Mouse (Mus musculus) liver, adult 2 months (tissue): ENCODE results near the gene Gm4450. TPM values are rescaled to one million over a fixed set of nuclear protein-coding genes. Genes with fewer than 3 reads are reported as not detected.
"Not testable (repeated sequence)": the region's sequence is repeated elsewhere in the genome, so short reads cannot be mapped to it uniquely, and the experiment has no call there.

Experiments used
- DNase-seq: peaks from one replicate; pipeline ENCODE4 v3.0.0-alpha.2; 2011; ENCODE audit warnings: low read depth, low spot score; ENCODE audit errors: extremely low read depth
- H3K27ac ChIP-seq: fragments of 200-500 bp; replicated peaks from 2 replicates; pipeline ENCODE4 v1.5.1; 2012; ENCODE audit warnings: low read depth, mild to moderate bottlenecking, control low read depth, inconsistent platforms, low read length; ENCODE audit not compliant: insufficient read depth
- H3K27me3 ChIP-seq: fragments of 200-500 bp; 2 replicates; pipeline ENCODE4 v1.6.1; 2012; ENCODE audit warnings: mild to moderate bottlenecking, moderate library complexity, low read length, inconsistent platforms; ENCODE audit not compliant: control insufficient read depth, insufficient read depth
- H3K36me3 ChIP-seq: fragments of 200-500 bp; 2 replicates; pipeline ENCODE4 v1.6.1; 2012; ENCODE audit warnings: low read length, inconsistent platforms; ENCODE audit not compliant: control insufficient read depth, insufficient read depth
- H3K4me1 ChIP-seq: fragments of 200-500 bp; 2 replicates; pipeline ENCODE4 v1.6.1; 2011; ENCODE audit warnings: low read length; ENCODE audit not compliant: control insufficient read depth, insufficient read depth
- H3K4me3 ChIP-seq: fragments of 200-500 bp; 2 replicates; pipeline ENCODE4 v1.5.1; 2011; ENCODE audit warnings: low read depth, mild to moderate bottlenecking, control low read depth, low read length, moderate library complexity; ENCODE audit not compliant: insufficient read depth
- H3K79me2 ChIP-seq: fragments of 200-500 bp; 2 replicates; pipeline ENCODE4 v1.6.1; 2012; ENCODE audit warnings: inconsistent platforms, mild to moderate bottlenecking, low read length, moderate library complexity; ENCODE audit not compliant: control insufficient read depth, insufficient read depth
- H3K9ac ChIP-seq: fragments of 200-500 bp; 2 replicates; pipeline ENCODE4 v1.6.1; 2012; ENCODE audit warnings: low read depth, mild to moderate bottlenecking, control low read depth, inconsistent platforms, low read length
- WGBS: fragments of 180-500 bp; shearing (Covaris S2); methylation state at CpG from one replicate; pipeline ENCODE4 v1.1.7; 2018; 5-methylcytosine and 5-hydroxymethylcytosine counted together
- polyA plus RNA-seq: library from polyadenylated mRNA; depleted of rRNA; stranded (reverse); fragments of >200 nt; gene quantifications from 2 replicates; pipeline ENCODE4 v1.2.3, GENCODE M21; 2012; rRNA removed
- total RNA-seq: library from RNA; depleted of rRNA; stranded (reverse); fragments of >200 nt; gene quantifications from 2 replicates; pipeline ENCODE4 v1.2.3, GENCODE M21; 2014; rRNA removed

Gm4450 gene
- not detected in 2 replicates for total RNA-seq
- not detected in 2 replicates for polyA plus RNA-seq

- not testable (repeated sequence) for H3K27ac ChIP-seq, H3K4me3 ChIP-seq, H3K79me2 ChIP-seq, H3K4me1 ChIP-seq, H3K27me3 ChIP-seq, H3K9ac ChIP-seq, DNase-seq, H3K36me3 ChIP-seq
- no CpG with 5 or more reads among the region's 1 CpGs for WGBS
Measured at GRCm38 (mm10) chr3:98457026-98457425, at the start of gene Gm4450. Gene Gm4450 (minus strand): TSS chr3:98457126.

GRCm38 (mm10) chr3:98497401-98497800 lies 40.5 kb upstream of the Gm4450 start:
- H3K27ac ChIP-seq, H3K79me2 ChIP-seq, H3K27me3 ChIP-seq, H3K4me3 ChIP-seq, H3K9ac ChIP-seq, DNase-seq, H3K4me1 ChIP-seq, H3K36me3 ChIP-seq: not testable (repeated sequence)

- not testable (repeated sequence) for H3K9ac ChIP-seq, H3K27ac ChIP-seq, H3K4me3 ChIP-seq, H3K4me1 ChIP-seq, H3K79me2 ChIP-seq, H3K27me3 ChIP-seq, DNase-seq, H3K36me3 ChIP-seq
- WGBS, result no CpG with 5 or more reads among the region's 2 CpGs
Measured at GRCm38 (mm10) chr3:98496762-98497161, 39.8 kb upstream of the Gm4450 start.

GRCm38 (mm10) chr3:98495055-98495454 lies 38.1 kb upstream of the Gm4450 start:
- H3K79me2 ChIP-seq, H3K4me1 ChIP-seq, H3K27ac ChIP-seq, DNase-seq, H3K4me3 ChIP-seq, H3K36me3 ChIP-seq, H3K27me3 ChIP-seq, H3K9ac ChIP-seq: not testable (repeated sequence)

GRCm38 (mm10) chr3:98494184-98494583 lies 37.3 kb upstream of the Gm4450 start:
- H3K9ac ChIP-seq, H3K36me3 ChIP-seq, H3K27ac ChIP-seq, H3K4me1 ChIP-seq, DNase-seq, H3K79me2 ChIP-seq, H3K4me3 ChIP-seq, H3K27me3 ChIP-seq: not testable (repeated sequence)

- not testable (repeated sequence) for H3K27ac ChIP-seq, DNase-seq, H3K9ac ChIP-seq, H3K79me2 ChIP-seq, H3K27me3 ChIP-seq, H3K36me3 ChIP-seq, H3K4me1 ChIP-seq, H3K4me3 ChIP-seq
Measured at GRCm38 (mm10) chr3:98471499-98471898, 14.6 kb upstream of the Gm4450 start.

GRCm38 (mm10) chr3:98471057-98471456 lies 14.1 kb upstream of the Gm4450 start:
- H3K36me3 ChIP-seq, H3K27ac ChIP-seq, H3K4me1 ChIP-seq, H3K27me3 ChIP-seq, DNase-seq, H3K79me2 ChIP-seq, H3K9ac ChIP-seq, H3K4me3 ChIP-seq: not testable (repeated sequence)
- WGBS, result no CpG with 5 or more reads among the region's 1 CpGs

- H3K27ac ChIP-seq, H3K27me3 ChIP-seq, H3K9ac ChIP-seq, H3K4me3 ChIP-seq, H3K79me2 ChIP-seq, H3K4me1 ChIP-seq, DNase-seq, H3K36me3 ChIP-seq: not testable (repeated sequence)
- 9% methylated on average over 1 of the region's 2 CpGs for WGBS
Measured at GRCm38 (mm10) chr3:98469323-98469722, 12.4 kb upstream of the Gm4450 start.

- H3K4me1 ChIP-seq, H3K27ac ChIP-seq, H3K79me2 ChIP-seq, H3K36me3 ChIP-seq, H3K4me3 ChIP-seq, H3K9ac ChIP-seq, DNase-seq, H3K27me3 ChIP-seq: not testable (repeated sequence)
- 26% methylated on average over 5 of the region's 5 CpGs for WGBS
Measured at GRCm38 (mm10) chr3:98453786-98454185, 3.1 kb downstream of the Gm4450 start.

GRCm38 (mm10) chr3:98443924-98444323 lies 13.0 kb downstream of the Gm4450 start:
- not testable (repeated sequence) for H3K27ac ChIP-seq, H3K27me3 ChIP-seq, H3K36me3 ChIP-seq, DNase-seq, H3K9ac ChIP-seq, H3K4me3 ChIP-seq, H3K79me2 ChIP-seq, H3K4me1 ChIP-seq
- WGBS, result 100% methylated on average over 1 of the region's 1 CpGs
